Mouse (Mus musculus): ENCODE results near the gene Cyp1a1.

Gene Cyp1a1

DNA sequence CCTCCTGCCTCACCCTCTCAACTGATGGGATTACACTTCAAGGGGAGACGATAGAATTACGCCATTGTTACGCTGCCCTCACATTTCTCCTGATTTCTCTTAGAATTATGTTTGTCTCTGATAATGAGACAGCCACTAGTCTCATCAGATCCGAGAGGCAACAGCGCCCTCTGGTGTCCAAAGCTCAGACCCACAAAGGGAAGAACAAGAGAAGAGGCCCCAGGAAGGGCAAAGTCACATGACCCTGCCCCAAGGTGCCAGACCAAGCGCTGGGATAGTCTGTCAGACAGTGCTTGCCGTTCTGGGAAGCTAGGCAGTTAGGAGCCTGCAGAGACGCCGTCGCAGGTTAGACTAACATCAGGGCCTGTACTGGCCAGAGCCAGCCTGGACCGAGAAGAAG is 32.0 kb upstream of the Cyp1a1 start:
- DNase-seq (ENCODE audit: low spot score in 2 of 2): peak in 1 of 2 experiments; percentile 97

- DNase-seq (ENCODE audit: low spot score in 2 of 2): no peak
Measured at GRCm38 (mm10) chr9:57656631-57657350, 30.9 kb upstream of the Cyp1a1 start.

DNA sequence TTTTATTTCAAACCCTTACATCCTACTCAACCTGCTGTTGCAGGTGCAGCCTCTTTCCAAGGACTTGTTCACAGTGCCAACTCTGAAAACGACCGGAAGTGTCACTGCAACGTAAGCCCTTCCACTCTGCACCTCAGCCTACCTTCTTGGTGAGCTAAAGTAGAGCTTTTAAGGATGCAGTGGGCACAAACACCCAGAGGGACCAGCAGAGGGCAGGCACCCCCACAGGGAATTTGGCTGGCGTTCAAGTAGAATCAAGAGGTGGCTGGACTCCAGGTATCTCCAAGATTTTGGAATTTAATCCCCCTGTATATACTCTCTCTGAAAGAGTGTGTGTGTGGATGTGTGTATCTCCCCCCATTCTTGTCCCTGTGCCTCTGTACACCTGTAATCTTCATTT is 29.9 kb upstream of the Cyp1a1 start:
- DNase-seq (ENCODE audit: low spot score in 2 of 2): no peak

- DNase-seq (ENCODE audit: low spot score in 2 of 2): no peak
Measured at GRCm38 (mm10) chr9:57658970-57659369, 28.8 kb upstream of the Cyp1a1 start.

- peak in 1 of 2 experiments; percentile 84 for DNase-seq (ENCODE audit: low spot score in 2 of 2)
Measured at GRCm38 (mm10) chr9:57659774-57660173, 28.0 kb upstream of the Cyp1a1 start.

DNA sequence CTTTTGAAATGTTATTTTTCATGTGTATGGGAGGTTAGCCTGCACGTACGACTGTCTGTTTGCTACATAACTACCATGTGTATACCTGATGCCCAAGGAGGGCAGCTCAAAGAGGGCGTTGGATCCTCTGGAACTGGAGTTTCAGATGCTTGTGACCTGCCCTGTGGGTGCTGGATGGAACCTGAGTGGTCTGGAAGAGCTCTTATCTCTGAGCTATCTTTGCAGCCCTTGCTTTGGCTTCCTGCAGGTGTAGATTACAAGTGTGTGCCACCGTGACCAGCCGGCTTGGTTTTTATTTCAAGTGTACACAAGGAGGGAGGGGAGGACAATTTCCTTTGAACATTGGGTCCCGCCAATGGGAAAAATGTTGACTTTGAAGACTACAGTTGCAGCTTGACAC is 27.2 kb upstream of the Cyp1a1 start:
- no peak for DNase-seq (ENCODE audit: low spot score in 2 of 2)

DNA sequence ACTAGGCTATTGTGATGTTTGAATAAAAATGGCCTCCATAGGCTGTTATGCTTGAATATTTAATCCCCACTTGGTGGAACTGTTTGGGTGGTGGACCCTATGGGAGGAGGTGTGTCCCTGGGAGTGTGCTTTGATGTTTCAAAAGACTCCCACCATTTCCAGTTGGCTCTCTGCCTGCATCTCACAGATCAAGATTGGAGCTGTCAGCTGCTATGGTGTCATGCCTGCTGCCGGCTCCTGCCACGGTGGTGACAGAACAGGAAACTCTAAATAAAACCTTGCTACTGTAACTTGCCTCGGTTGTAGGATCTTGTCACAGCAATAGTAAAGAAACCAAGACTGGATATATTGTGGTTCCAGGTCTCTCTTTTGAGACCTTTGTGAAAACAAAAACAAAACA is 26.2 kb upstream of the Cyp1a1 start:
- DNase-seq (ENCODE audit: low spot score in 2 of 2): no peak

GRCm38 (mm10) chr9:57664616-57665015 is 23.1 kb upstream of the Cyp1a1 start:
- no peak for DNase-seq (ENCODE audit: low spot score in 2 of 2)

- DNase-seq (ENCODE audit: low spot score in 2 of 2): no peak
Measured at GRCm38 (mm10) chr9:57666536-57666935, 21.2 kb upstream of the Cyp1a1 start.

- DNase-seq (ENCODE audit: low spot score in 2 of 2): no peak
Measured at GRCm38 (mm10) chr9:57667136-57667535, 20.6 kb upstream of the Cyp1a1 start.

DNA sequence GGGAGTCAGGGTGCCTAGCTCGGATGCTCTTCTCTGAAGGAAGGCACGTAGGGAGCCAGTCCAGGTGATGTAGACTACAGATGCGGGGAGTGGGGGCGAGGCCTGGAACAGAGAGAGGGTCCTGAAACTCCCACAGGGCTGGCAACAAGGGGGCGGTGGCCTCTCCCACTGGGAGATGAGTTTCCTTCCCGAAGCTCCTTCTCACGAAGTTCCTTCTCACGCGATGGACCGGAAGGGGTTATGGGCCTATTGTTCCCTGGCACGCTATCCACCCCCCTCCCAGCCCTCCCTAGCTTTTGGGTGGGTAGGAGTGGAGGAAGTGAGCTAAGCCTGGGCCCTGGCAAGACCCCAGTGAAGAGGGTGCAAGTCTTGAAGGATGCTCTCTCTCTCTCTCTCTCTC is 19.9 kb upstream of the Cyp1a1 start:
- DNase-seq (ENCODE audit: low spot score in 2 of 2): no peak

- DNase-seq (ENCODE audit: low spot score in 2 of 2): no peak
Measured at GRCm38 (mm10) chr9:57668277-57668676, 19.5 kb upstream of the Cyp1a1 start.

DNA sequence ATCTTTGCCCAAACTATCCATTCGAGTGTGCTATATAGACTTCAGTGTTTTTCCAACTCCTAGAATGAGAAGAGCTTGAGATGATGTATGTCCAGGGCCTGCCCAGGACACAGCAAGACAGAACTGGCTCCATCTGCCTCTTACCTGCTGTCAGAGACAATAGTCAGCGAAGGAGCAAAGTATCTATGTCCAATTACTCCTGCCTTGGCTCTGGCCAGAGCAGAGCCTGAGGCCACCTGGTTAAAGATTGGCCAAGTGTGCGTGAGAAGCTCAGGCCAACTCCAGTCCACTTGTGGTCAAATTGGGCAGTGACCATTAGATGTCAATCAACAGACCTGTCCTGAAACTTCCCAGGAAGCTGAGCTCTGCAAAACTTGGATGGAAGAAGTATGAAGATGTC is 18.2 kb upstream of the Cyp1a1 start:
- no peak for DNase-seq (ENCODE audit: low spot score in 2 of 2)

- DNase-seq (ENCODE audit: low spot score in 2 of 2): no peak
Measured at GRCm38 (mm10) chr9:57671037-57671436, 16.7 kb upstream of the Cyp1a1 start.

- DNase-seq (ENCODE audit: low spot score in 2 of 2): no peak
Measured at GRCm38 (mm10) chr9:57671500-57671899, 16.2 kb upstream of the Cyp1a1 start.

DNA sequence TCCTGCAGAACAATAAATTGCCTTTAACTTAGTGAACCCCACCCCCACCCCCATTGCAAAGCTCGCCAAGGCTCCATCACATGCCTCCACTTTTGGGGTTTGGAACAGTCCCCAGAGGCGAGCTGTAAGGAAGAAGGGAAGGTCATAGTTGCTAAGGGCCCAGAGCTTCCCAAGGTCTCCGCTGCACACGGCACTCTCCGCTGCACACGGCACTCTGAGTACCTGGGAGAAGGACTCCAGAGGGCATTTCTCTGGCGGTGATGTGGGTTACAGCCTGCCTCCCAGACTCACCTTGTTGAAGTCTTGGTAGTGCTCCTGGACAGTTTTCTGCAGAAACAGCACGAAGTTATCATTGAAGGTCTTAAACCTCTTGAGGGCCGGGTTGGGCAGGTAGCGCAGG is 6.3 kb upstream of the Cyp1a1 start:
- no peak for DNase-seq (ENCODE audit: low spot score in 2 of 2)

DNA sequence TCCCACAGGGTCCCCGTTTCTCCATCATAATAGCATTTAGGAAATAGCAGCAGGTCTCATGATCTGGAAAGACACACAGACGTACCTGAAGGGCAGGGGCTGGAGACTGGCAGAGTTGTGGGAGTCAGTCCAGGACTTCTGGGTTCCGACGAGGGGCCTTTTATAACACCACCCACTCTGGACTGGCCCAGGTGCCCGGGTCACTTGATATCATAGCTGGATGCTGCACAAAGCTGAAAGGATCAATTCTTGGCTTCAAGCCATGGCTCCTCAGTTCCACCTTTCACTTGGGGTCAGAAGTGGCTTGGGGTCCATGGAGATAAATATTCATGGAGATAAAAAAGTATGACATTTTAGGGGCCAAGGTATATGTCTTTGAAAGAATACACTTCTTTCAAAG is 4.2 kb upstream of the Cyp1a1 start, which contains the start of gene Cyp1a2:
Gene Cyp1a2, minus strand, starts transcription at position 184 of the 400 bp plus-strand sequence.
- no peak for DNase-seq (ENCODE audit: low spot score in 2 of 2)

- no peak for DNase-seq (ENCODE audit: low spot score in 2 of 2)
Measured at GRCm38 (mm10) chr9:57686011-57686410, 1.7 kb upstream of the Cyp1a1 start.

GRCm38 (mm10) chr9:57688158-57688557 is 430 bp downstream of the Cyp1a1 start:
- DNase-seq (ENCODE audit: low spot score in 2 of 2): no peak

DNA sequence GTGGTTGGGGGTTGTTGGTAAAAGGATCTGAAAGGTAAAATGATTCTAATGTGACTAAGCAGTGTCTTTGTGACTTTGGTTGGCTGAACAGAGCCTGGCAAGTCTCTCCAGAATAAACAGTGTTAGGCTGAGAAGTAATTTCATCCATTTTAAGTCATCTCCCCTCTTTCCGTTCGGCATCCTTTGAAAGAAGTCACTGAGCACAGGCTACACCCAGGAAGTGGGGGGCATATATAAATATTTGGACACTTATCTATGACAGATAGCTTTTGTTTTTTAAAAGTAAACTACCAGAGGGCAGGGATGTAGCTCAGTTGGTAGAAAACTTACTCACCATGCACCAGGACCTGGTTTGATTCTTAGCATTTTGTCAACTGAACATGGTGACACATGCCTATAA is 878 bp downstream of the Cyp1a1 start:
- no peak for DNase-seq (ENCODE audit: low spot score in 2 of 2)

- DNase-seq (ENCODE audit: low spot score in 2 of 2): no peak
Measured at GRCm38 (mm10) chr9:57694108-57694507, 6.4 kb downstream of the Cyp1a1 start.

DNA sequence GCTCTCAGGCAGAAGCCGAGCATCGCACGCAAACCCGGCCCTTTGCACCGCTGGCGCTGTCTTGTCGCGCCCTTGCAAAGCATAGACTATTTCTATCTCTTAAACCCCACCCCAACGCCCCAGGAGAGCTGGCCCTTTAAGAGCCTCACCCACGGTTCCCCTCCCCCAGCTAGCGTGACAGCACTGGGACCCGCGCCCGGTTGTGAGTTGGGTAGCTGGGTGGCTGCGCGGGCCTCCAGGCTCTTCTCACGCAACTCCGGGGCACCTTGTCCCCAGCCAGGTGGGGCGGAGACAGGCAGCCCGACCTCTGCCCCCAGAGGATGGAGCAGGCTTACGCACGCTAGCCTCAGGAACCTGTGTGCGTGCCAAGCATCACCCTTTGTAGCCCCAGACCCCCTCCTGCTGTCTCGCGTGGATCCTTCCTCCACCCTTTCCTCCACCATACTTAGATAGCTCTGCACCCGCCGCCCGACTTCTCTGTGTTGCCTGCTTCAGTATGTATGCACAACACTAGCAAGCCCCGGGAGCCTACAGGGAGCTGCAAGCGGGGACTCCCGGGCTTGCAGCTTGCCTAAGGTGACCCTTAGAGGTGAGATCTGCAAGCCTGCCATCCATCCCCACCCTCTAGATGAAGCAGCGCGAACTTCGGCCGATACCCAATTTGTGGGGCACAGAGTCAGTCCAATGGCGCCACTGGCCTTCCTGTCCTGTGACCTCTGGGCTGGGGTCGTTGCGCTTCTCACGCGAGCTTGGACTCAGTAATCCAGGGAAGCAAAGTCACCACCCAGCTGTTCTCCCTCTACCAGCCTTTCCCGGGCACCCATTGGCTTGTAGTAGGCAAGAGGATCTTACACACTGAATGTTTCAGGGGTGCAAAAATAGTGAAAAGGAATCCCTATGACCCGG is 8.9 kb downstream of the Cyp1a1 start:
- DNase-seq (ENCODE audit: low spot score in 2 of 2): peak in 1 of 2 experiments; percentile 70

- DNase-seq (ENCODE audit: low spot score in 2 of 2): no peak
Measured at GRCm38 (mm10) chr9:57697380-57697779, 9.7 kb downstream of the Cyp1a1 start.
